Mouse (Mus musculus): ENCODE measurements around the gene Syt8.

Gene Syt8

GRCm38 (mm10) chr7:142473476-142473875, 38.8 kb downstream of the Syt8 start:
- no peak for DNase-seq (ENCODE audit: low read depth in 1 of 2, low spot score in 2 of 2)

GRCm38 (mm10) chr7:142474799-142475198, 40.1 kb downstream of the Syt8 start:
- no peak for DNase-seq (ENCODE audit: low read depth in 1 of 2, low spot score in 2 of 2)

- no peak for DNase-seq (ENCODE audit: low read depth in 1 of 2, low spot score in 2 of 2)
Observed at GRCm38 (mm10) chr7:142475641-142476040, 41.0 kb downstream of the Syt8 start.

- no peak for DNase-seq (ENCODE audit: low read depth in 1 of 2, low spot score in 2 of 2)
Observed at GRCm38 (mm10) chr7:142476271-142476670, 41.6 kb downstream of the Syt8 start.

GRCm38 (mm10) chr7:142476795-142477452, 42.3 kb downstream of the Syt8 start:
- no peak for DNase-seq (ENCODE audit: low read depth in 1 of 2, low spot score in 2 of 2)

- DNase-seq (ENCODE audit: low read depth in 1 of 2, low spot score in 2 of 2) = no peak
Observed at GRCm38 (mm10) chr7:142478001-142478400, 43.4 kb downstream of the Syt8 start.

- DNase-seq (ENCODE audit: low read depth in 1 of 2, low spot score in 2 of 2) = no peak
Observed at GRCm38 (mm10) chr7:142478574-142478973, 43.9 kb downstream of the Syt8 start.

- no peak for DNase-seq (ENCODE audit: low read depth in 1 of 2, low spot score in 2 of 2)
Observed at GRCm38 (mm10) chr7:142479307-142479706, 44.7 kb downstream of the Syt8 start.

GRCm38 (mm10) chr7:142479886-142480285, 45.2 kb downstream of the Syt8 start:
- DNase-seq (ENCODE audit: low read depth in 1 of 2, low spot score in 2 of 2) = no peak

GRCm38 (mm10) chr7:142480661-142481060, 46.0 kb downstream of the Syt8 start:
- no peak for DNase-seq (ENCODE audit: low read depth in 1 of 2, low spot score in 2 of 2)

- no peak for DNase-seq (ENCODE audit: low read depth in 1 of 2, low spot score in 2 of 2)
Observed at GRCm38 (mm10) chr7:142481186-142481567, 46.5 kb downstream of the Syt8 start.

- no peak for DNase-seq (ENCODE audit: low read depth in 1 of 2, low spot score in 2 of 2)
Observed at GRCm38 (mm10) chr7:142481568-142482255, 47.1 kb downstream of the Syt8 start.

GRCm38 (mm10) chr7:142482256-142482609, 47.6 kb downstream of the Syt8 start:
- DNase-seq (ENCODE audit: low read depth in 1 of 2, low spot score in 2 of 2) = no peak

- no peak for DNase-seq (ENCODE audit: low read depth in 1 of 2, low spot score in 2 of 2)
Observed at GRCm38 (mm10) chr7:142483136-142483535, 48.5 kb downstream of the Syt8 start.

GRCm38 (mm10) chr7:142484780-142485179, 50.1 kb downstream of the Syt8 start:
- no peak for DNase-seq (ENCODE audit: low read depth in 1 of 2, low spot score in 2 of 2)

- no peak for DNase-seq (ENCODE audit: low read depth in 1 of 2, low spot score in 2 of 2)
Observed at GRCm38 (mm10) chr7:142486751-142487162, 52.1 kb downstream of the Syt8 start.

- DNase-seq (ENCODE audit: low read depth in 1 of 2, low spot score in 2 of 2) = no peak
Observed at GRCm38 (mm10) chr7:142487341-142487859, 52.8 kb downstream of the Syt8 start.

- no peak for DNase-seq (ENCODE audit: low read depth in 1 of 2, low spot score in 2 of 2)
Observed at GRCm38 (mm10) chr7:142488053-142488452, 53.4 kb downstream of the Syt8 start.
